Mouse (Mus musculus) embryonic facial prominence, embryonic 14.5 days (tissue): ENCODE results near the gene Fbxl7. TPM values are rescaled to one million over a fixed set of nuclear protein-coding genes. Genes with fewer than 3 reads are reported as not detected.

Experiments
- ATAC-seq: fragments of 200-750 bp; cut with Nextera tagmentation; 2 replicates; pipeline ENCODE4 v1.8.0; 2017; ENCODE audit warnings: low read depth, moderate number of reproducible peaks, moderate TSS enrichment
- DNase-seq: peaks from one replicate; pipeline ENCODE4 v3.0.0-alpha.2; 2015; ENCODE audit warnings: low spot score
- H3K27ac ChIP-seq: fragments of 300-500 bp; sonication (generic); replicated peaks from 2 replicates; pipeline ENCODE4 v1.5.1; 2014; ENCODE audit warnings: low read depth, mild to moderate bottlenecking, low read length, moderate library complexity
- H3K27me3 ChIP-seq: fragments of 300-500 bp; sonication (generic); replicated peaks from 2 replicates; pipeline ENCODE4 v1.6.1; 2014; ENCODE audit warnings: low read length; ENCODE audit not compliant: control insufficient read depth, insufficient read depth
- H3K36me3 ChIP-seq: fragments of 300-500 bp; sonication (generic); 2 replicates; pipeline ENCODE4 v1.6.1; 2014; ENCODE audit warnings: low read length, mixed read lengths; ENCODE audit not compliant: control insufficient read depth, insufficient read depth
- H3K4me1 ChIP-seq: fragments of 300-500 bp; sonication (generic); 2 replicates; pipeline ENCODE4 v1.6.1; 2014; ENCODE audit warnings: antibody characterized with exemption, low read length; ENCODE audit not compliant: control insufficient read depth, insufficient read depth
- H3K4me2 ChIP-seq: fragments of 300-500 bp; sonication (generic); 2 replicates; pipeline ENCODE4 v1.6.1; 2014; ENCODE audit warnings: low read depth, mild to moderate bottlenecking, low read length, moderate library complexity, mixed read lengths
- H3K4me3 ChIP-seq: fragments of 300-500 bp; sonication (generic); 2 replicates; pipeline ENCODE4 v1.5.1; 2014; ENCODE audit warnings: low read depth, mild to moderate bottlenecking, low read length
- H3K9ac ChIP-seq: fragments of 300-500 bp; sonication (generic); 2 replicates; pipeline ENCODE4 v1.6.1; 2014; ENCODE audit warnings: low read depth, mild to moderate bottlenecking, low read length, moderate library complexity, mixed read lengths
- H3K9me3 ChIP-seq: fragments of 300-500 bp; sonication (generic); 2 replicates; pipeline ENCODE4 v1.6.1; 2016; ENCODE audit warnings: low read length; ENCODE audit not compliant: control insufficient read depth
- WGBS: fragments of 180-500 bp; shearing (Covaris S2); extraction: QIAGEN DNeasy Blood & Tissue Kit; methylation state at CpG from one replicate; pipeline ENCODE4 v1.1.7; 2014; 5-methylcytosine and 5-hydroxymethylcytosine counted together
- polyA plus RNA-seq: library from polyadenylated mRNA; unstranded; fragments of >200 nt; fragmentation: Nextera tagmentation; extraction: Ambion mirVana; gene quantifications from 2 replicates; pipeline ENCODE4 v1.2.1, GENCODE M21; 2014

Fbxl7 gene
- polyA plus RNA-seq, 1 experiment from 2014 or later, result 24.5 TPM

GRCm38 (mm10) chr15:26673239-26673859, 222.0 kb downstream of the Fbxl7 start:
- DNase-seq, result peak; percentile 64
- Histone ChIP-seq H3K4me3 (no peak overlapping the region), H3K27me3 (no peaks in the 10 kb centered on the region), H3K9me3 (no peaks in the 10 kb centered on the region), H3K9ac (no peak overlapping the region), H3K27ac (no peak overlapping the region), H3K4me1 (no peaks in the 10 kb centered on the region), H3K4me2 (no peak overlapping the region), H3K36me3 (no peaks in the 10 kb centered on the region)
- no peak for ATAC-seq
- WGBS, result 57% methylated on average over 5 of the region's 5 CpGs

GRCm38 (mm10) chr15:26654988-26655387, 240.4 kb downstream of the Fbxl7 start:
- Histone ChIP-seq H3K4me2 (0 out of 2 replicates have a peak overlapping the region, but pooled peaks have one; percentile 10), H3K4me3 (no peak overlapping the region), H3K9me3 (no peaks in the 10 kb centered on the region), H3K9ac (no peak overlapping the region), H3K27ac (peak overlapping the region; percentile 30; the same call in 1 of the 2 replicates), H3K4me1 (peaks cover 4% of the 10 kb centered on the region; the same call in 1 of the 2 replicates), H3K36me3 (no peaks in the 10 kb centered on the region), H3K27me3 (no peaks in the 10 kb centered on the region)
- DNase-seq (peak; percentile 89), ATAC-seq (peak; percentile 79)
- 20% methylated on average over 8 of the region's 8 CpGs for WGBS

DNA sequence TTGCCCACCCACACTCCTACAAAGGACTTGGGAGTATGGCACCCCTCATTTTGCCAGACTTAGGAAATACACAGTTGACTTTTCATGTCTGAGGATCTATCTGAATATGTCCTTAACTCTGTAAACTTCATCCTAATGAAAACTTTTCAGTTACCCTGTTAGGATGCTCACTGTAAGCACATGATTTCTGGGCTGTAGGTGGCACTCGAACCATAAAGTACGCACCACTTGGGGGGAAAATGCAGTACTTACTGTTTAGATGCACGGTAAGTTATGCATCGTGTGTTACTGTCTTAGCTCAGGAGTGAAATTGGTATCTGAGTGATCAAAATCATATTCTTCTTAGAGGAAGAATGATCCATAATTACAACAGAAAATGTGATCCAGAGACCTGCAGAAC, 252.8 kb downstream of the Fbxl7 start:
- H3K4me1 ChIP-seq, result no peaks in the 10 kb centered on the region
- no peak overlapping the region for H3K4me3 ChIP-seq
- H3K9me3 ChIP-seq, result no peaks in the 10 kb centered on the region
- H3K36me3 ChIP-seq, result no peaks in the 10 kb centered on the region
- DNase-seq, result no peak
- no peaks in the 10 kb centered on the region for H3K27me3 ChIP-seq
- H3K27ac ChIP-seq, result no peak overlapping the region
- 83% methylated on average over 4 of the region's 4 CpGs for WGBS
- H3K4me2 ChIP-seq, result no peak overlapping the region
- H3K9ac ChIP-seq, result no peak overlapping the region
- no peak for ATAC-seq

DNA sequence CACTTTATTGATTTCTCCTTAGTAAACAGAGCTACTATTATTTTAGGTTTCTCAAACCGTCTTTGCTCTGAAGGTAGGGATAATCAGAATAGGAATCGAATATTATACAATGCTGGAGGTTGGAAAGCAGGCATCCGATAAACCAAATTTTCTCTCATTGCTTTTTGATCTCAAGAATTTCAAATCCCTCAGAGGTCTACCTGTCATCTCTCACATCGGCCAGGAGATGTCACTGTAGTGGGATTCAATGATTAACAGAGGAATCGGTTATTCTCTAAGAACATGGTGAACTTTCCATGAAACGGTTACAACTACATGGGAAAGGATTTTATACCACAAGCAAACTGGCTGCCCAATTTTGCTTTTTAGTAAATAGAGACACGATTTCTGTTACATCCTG, 255.7 kb downstream of the Fbxl7 start:
- H3K4me1 ChIP-seq, result no peaks in the 10 kb centered on the region
- no peaks in the 10 kb centered on the region for H3K36me3 ChIP-seq
- WGBS, result 68% methylated on average over 7 of the region's 7 CpGs
- H3K9ac ChIP-seq, result no peak overlapping the region
- no peaks in the 10 kb centered on the region for H3K9me3 ChIP-seq
- H3K4me2 ChIP-seq, result no peak overlapping the region
- no peak overlapping the region for H3K4me3 ChIP-seq
- peak; percentile 40 for DNase-seq
- H3K27ac ChIP-seq, result no peak overlapping the region
- no peak for ATAC-seq
- no peaks in the 10 kb centered on the region for H3K27me3 ChIP-seq

DNA sequence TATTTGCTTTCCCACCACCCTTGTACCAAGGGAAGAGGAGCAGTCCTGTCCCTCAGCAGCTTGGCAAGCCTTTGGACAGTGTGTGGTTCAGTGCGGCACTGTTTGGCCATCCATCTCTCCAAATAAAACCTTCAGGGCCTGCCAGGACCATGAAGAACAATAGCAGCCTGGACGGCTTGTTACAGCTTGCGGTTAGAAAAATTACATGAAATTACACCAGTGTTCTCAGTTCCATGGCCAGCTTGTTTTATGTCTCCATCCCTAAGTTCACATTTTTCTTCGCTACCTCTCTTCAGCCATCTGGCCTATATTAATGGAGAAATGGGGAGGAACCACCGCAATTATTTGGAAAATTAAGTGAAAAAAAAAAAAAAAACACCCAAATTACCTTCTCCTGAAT, 259.8 kb downstream of the Fbxl7 start:
- Histone ChIP-seq H3K4me1 (no peaks in the 10 kb centered on the region), H3K4me3 (no peak overlapping the region), H3K4me2 (no peak overlapping the region), H3K36me3 (no peaks in the 10 kb centered on the region), H3K9me3 (no peaks in the 10 kb centered on the region), H3K9ac (no peak overlapping the region), H3K27me3 (no peaks in the 10 kb centered on the region), H3K27ac (no peak overlapping the region)
- DNase-seq (no peak), ATAC-seq (no peak)
- 60% methylated on average over 5 of the region's 5 CpGs for WGBS

DNA sequence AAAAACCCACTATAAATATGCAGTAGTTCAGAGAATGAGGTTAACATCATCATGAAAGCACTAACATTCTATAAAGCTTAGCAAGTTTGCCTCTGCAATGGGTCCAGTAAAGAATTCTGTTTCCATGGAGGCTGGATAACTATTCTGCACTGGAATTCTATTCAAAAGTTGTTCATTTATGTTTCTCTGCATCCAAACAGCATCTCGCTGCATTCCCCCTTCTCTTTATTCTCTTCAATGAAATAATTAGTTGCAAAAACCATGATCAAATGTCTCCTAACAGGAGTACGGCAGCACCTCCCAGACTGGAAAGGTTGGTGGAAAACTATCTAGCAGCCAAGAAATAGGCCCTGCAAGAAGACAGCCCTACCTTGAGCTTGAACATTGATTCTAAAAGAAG, 267.2 kb downstream of the Fbxl7 start:
- Histone ChIP-seq H3K4me2 (no peak overlapping the region), H3K9me3 (no peaks in the 10 kb centered on the region), H3K4me1 (no peaks in the 10 kb centered on the region), H3K27ac (no peak overlapping the region), H3K4me3 (no peak overlapping the region), H3K9ac (no peak overlapping the region), H3K27me3 (no peaks in the 10 kb centered on the region), H3K36me3 (no peaks in the 10 kb centered on the region)
- ATAC-seq (no peak), DNase-seq (no peak)
- 81% methylated on average over 2 of the region's 2 CpGs for WGBS

GRCm38 (mm10) chr15:26623242-26623641, 272.1 kb downstream of the Fbxl7 start:
- ATAC-seq (no peak), DNase-seq (no peak)
- Histone ChIP-seq H3K27me3 (no peaks in the 10 kb centered on the region), H3K4me2 (no peak overlapping the region), H3K36me3 (no peaks in the 10 kb centered on the region), H3K4me1 (0 out of 2 replicates have a peak, but pooled peaks cover 7% of the 10 kb centered on the region), H3K9ac (no peak overlapping the region), H3K9me3 (no peaks in the 10 kb centered on the region), H3K4me3 (no peak overlapping the region), H3K27ac (no peak overlapping the region)
- 92% methylated on average over 14 of the region's 17 CpGs for WGBS

GRCm38 (mm10) chr15:26620279-26620678, 275.1 kb downstream of the Fbxl7 start:
- 16% methylated on average over 5 of the region's 5 CpGs for WGBS
- peak; percentile 86 for DNase-seq
- H3K4me3 ChIP-seq, result no peak overlapping the region
- no peak overlapping the region for H3K4me2 ChIP-seq
- peak; percentile 82 for ATAC-seq
- H3K36me3 ChIP-seq, result no peaks in the 10 kb centered on the region
- H3K9ac ChIP-seq, result no peak overlapping the region
- H3K9me3 ChIP-seq, result no peaks in the 10 kb centered on the region
- no peaks in the 10 kb centered on the region for H3K27me3 ChIP-seq
- H3K27ac ChIP-seq, result no peak overlapping the region
- H3K4me1 ChIP-seq, result 0 out of 2 replicates have a peak, but pooled peaks cover 7% of the 10 kb centered on the region

DNA sequence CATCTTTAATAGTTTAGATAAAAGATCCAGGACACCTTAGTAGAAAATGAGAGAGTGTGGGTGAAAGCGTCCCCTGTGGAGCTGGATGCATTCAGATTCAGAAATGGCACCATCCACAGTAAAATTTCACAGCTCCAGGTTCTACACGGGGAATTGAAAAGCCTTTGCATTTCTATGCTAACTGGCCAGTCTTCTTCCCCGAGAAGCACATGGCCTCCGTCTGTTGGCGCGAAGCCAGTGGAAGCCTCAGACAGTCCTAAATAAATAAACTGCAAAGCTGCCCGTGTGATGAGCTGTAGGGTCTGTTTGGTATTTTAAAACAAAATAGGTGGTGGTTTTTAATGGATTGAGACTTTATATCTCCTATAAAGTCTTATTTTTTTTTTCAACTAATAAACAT, 276.2 kb downstream of the Fbxl7 start:
- Histone ChIP-seq H3K27me3 (no peaks in the 10 kb centered on the region), H3K4me1 (0 out of 2 replicates have a peak, but pooled peaks cover 7% of the 10 kb centered on the region), H3K36me3 (no peaks in the 10 kb centered on the region), H3K4me2 (no peak overlapping the region), H3K27ac (no peak overlapping the region), H3K4me3 (no peak overlapping the region), H3K9ac (no peak overlapping the region), H3K9me3 (no peaks in the 10 kb centered on the region)
- ATAC-seq (no peak), DNase-seq (peak; percentile 84)
- 40% methylated on average over 7 of the region's 7 CpGs for WGBS
